Mouse (Mus musculus): ENCODE results near the gene Mindy1. TPM values are rescaled to one million over a fixed set of nuclear protein-coding genes. Genes with fewer than 3 reads are reported as not detected.

The Mindy1 gene
- polyA plus RNA-seq, 1 experiment from 2014 or later: 22.5 TPM

DNA sequence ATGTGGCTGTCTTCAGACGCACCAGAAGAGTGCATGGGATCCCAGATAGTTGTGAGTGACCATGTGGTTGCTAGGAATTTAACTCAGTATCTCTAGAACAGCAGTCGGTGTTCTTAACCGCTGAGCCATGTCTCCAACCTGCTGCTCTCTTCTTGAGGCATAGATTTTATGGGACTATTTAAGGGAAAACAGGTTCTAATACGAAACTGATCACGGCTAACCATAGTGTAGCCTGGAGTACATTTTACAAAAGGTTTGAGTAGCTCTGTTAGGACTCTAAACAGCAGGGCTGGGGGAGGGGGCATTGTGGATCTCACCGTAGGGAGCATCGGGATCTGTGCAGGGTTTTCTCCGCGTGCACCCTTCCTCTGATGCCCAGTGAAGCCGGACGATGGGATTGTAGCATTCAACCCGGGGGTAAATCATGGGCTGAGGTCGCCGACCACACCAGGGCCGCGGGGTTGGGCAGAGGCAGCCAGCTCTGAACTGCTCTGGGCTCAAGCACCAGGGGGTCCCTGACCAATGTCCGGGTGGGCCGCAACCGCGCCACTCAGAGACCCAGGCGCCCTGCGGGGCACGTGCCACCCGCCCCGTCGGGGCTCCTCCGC lies 33.4 kb downstream of the Mindy1 start, which contains the start of gene Cers2:
Gene Cers2 (plus strand): TSS at position 306 of the 608 bp plus-strand sequence.
- peak within 1 kb of the TSS; percentile 97 for H3K9ac ChIP-seq
- ATAC-seq: no peak
- no peaks in the 10 kb centered on the region for H3K27me3 ChIP-seq (replicated peaks)
- H3K27ac ChIP-seq: peak within 1 kb of the TSS; percentile 94
- H3K9me3 ChIP-seq (replicated peaks): no peaks in the 10 kb centered on the region
- H3K4me2 ChIP-seq: peak within 1 kb of the TSS; percentile 90
- peaks cover 18% of the 10 kb centered on the region for H3K36me3 ChIP-seq
- peaks cover 83% of the 10 kb centered on the region for H3K4me1 ChIP-seq
- H3K4me3 ChIP-seq: peak within 1 kb of the TSS; percentile 91
- 2% methylated on average over 27 of the region's 27 CpGs for WGBS (ENCODE audit: insufficient replicate concordance)

DNA sequence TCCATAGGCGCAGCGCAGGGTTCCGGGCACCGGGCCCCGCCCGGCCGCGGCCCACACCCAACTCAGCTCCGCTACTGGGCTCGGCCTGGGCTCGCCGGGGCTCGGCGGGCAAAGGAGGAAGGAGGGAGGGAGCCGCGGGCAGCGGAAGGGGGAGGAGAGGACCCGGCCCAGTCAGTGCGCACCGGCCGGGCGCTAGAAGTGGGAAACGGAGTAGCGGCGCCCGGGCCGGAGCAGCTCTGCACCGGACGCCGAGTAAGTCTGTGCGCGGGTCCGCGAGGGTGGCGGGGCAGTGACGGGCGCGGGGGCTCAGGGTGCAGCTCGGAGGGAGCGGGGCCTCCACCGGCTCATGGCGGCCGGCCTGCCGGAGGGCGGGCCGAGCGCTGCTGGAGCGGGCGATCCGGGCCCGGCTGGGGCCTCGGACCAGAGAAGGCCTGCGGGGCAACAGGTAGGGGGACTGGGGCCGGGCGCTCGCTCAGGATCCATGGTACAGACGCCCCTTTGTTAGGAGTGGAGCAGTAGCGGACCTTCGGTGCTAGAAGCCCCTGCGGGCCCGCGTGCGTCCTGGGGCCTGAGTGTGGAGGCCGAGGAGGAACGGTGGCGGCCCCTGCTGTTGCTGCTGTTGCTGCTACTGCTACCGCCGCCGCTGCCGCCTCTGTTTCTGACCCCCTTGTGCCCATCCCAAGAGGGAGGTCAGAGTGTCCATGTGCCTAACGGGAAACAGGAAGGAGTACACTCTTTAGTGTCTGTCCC lies 34.1 kb downstream of the Mindy1 start:
- Histone ChIP-seq H3K27me3 (replicated peaks) (no peaks in the 10 kb centered on the region), H3K9me3 (replicated peaks) (no peaks in the 10 kb centered on the region), H3K4me2 (peak overlapping the region; percentile 90), H3K27ac (peak overlapping the region; percentile 94), H3K4me1 (peaks cover 88% of the 10 kb centered on the region), H3K36me3 (peaks cover 25% of the 10 kb centered on the region), H3K9ac (peak overlapping the region; percentile 97), H3K4me3 (peak overlapping the region; percentile 91)
- ATAC-seq: peak; percentile 88
- under 1% methylated on average over 66 of the region's 71 CpGs for WGBS (ENCODE audit: insufficient replicate concordance)

DNA sequence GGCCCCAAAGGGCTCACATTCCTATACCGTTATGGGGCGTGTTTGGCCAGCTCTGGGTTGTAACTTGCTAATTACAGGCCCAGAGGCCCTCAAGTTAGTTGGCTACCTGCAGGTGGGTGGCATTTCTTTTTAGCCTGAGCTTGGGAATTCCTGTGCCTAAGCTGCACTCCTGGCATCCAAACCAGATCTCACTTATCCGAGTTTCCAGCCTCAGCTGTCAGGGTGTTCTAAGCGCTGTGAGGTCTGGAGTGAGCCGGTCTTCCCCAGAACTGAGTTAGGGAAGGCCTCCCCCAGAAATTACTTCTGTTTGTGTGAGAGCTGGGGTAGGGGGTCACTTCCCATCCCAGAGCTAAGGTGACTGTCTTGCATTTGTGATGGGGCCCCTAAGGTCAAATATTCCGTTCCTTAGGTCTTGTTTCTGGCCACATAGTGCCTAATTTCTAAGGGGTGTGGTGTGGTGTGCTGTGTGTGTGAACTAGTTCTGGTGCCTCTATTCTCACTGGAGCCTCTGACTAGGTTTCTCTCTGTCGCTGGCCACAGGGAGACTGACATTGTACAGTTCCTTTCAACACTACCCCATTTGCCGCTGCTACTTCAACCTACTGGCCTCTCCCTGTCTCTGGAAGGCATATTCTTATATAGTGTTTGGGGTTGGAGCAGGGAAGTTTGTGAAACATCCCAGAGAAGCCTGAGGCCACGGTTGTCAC lies 34.9 kb downstream of the Mindy1 start:
- peak overlapping the region; percentile 94 for H3K27ac ChIP-seq
- H3K9ac ChIP-seq: peak overlapping the region; percentile 97
- no peaks in the 10 kb centered on the region for H3K27me3 ChIP-seq (replicated peaks)
- H3K9me3 ChIP-seq (replicated peaks): no peaks in the 10 kb centered on the region
- H3K4me1 ChIP-seq: peaks cover 81% of the 10 kb centered on the region
- H3K4me3 ChIP-seq: peak overlapping the region; percentile 91
- peak overlapping the region; percentile 90 for H3K4me2 ChIP-seq
- ATAC-seq: no peak; the same call in 1 of the 2 replicates
- 4% methylated on average over 9 of the region's 9 CpGs for WGBS (ENCODE audit: insufficient replicate concordance)
- H3K36me3 ChIP-seq: peaks cover 32% of the 10 kb centered on the region

DNA sequence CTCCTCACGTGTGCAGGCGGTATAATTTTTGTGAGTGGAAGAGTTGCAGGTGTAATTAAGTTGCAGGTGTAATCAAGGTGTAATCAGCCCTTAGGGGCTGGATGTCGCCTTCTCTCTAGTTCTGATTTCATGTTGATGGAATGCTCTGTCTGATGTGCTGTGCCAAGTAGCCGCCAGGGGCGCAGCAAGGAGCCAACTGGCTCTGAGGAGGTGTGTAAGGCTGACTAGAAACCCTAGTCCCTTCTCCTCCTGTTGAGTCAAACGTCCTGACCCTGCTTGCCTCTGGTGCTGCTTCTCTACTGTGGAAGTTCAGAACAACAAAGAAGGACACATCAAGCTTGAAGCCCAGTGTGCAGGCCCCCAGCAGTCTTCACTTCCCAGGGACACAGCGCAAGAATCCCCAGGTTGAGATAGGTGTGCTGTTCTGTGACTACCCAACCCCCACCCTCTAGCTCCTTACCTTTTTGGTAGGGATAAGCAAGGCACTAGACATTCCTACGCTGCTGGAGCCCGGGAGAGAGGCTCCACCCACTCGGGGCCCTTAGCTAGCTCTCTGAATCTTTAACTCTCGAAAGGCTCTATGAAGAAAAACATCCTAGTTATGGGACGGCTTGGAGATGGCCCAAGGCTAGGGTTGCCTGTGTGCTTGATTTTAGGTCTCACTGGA lies 36.4 kb downstream of the Mindy1 start:
- peak overlapping the region; percentile 59 for H3K27ac ChIP-seq
- peaks cover 66% of the 10 kb centered on the region for H3K4me1 ChIP-seq
- H3K36me3 ChIP-seq: peaks cover 48% of the 10 kb centered on the region
- ATAC-seq: no peak
- 27% methylated on average over 12 of the region's 12 CpGs for WGBS (ENCODE audit: insufficient replicate concordance)
- peak overlapping the region; percentile 45 for H3K9ac ChIP-seq
- no peaks in the 10 kb centered on the region for H3K27me3 ChIP-seq (replicated peaks)
- H3K4me2 ChIP-seq: peak overlapping the region; percentile 90
- H3K9me3 ChIP-seq (replicated peaks): no peaks in the 10 kb centered on the region
- H3K4me3 ChIP-seq: peak overlapping the region; percentile 18

DNA sequence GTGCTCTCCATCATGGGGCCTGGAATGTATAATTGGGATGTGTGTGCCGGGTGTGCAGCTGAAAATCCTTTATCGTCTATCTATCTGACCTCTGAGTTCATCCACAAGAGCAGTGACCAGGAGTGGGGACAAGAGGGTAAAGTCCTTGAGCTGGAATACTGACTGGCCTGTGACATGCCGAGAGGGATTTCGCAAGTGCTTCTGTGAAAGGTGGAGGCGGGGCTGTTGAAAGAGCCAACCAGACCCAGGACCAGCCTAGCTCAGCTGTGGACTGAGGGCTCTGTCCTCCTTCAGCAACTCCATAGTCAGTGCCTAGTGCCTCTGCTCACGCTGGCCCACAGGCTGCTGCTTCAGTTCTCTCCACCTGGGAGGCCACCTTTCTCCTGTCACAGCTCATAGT lies 37.4 kb downstream of the Mindy1 start:
- peak overlapping the region; percentile 38 for H3K4me2 ChIP-seq
- H3K4me1 ChIP-seq: peaks cover 56% of the 10 kb centered on the region
- H3K9ac ChIP-seq: 0 out of 2 replicates have a peak overlapping the region, but pooled peaks have one; percentile 30
- no peaks in the 10 kb centered on the region for H3K27me3 ChIP-seq (replicated peaks)
- 56% methylated on average over 6 of the region's 6 CpGs for WGBS (ENCODE audit: insufficient replicate concordance)
- no peaks in the 10 kb centered on the region for H3K9me3 ChIP-seq (replicated peaks)
- peak overlapping the region; percentile 65 for H3K27ac ChIP-seq
- ATAC-seq: peak; percentile 5
- no peak overlapping the region for H3K4me3 ChIP-seq
- peaks cover 58% of the 10 kb centered on the region for H3K36me3 ChIP-seq

DNA sequence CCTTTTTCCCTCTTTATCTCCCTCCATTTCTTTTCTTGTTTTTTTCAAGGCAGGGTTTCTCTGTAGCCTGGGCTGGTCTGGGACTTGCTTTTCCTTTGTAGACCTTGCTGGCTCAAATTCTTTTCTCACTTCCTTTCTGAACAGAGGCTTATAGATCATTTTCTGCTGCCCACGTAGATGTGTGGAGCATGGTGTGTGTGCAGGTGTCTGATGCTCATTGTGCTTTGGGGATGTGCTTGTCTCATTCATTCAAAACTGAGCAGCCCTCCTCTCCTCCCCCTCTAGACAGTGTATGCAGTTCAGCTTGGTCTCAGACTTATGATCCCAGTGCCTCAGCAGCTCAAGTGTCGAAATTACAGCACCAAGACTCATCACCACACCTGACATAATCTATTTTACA lies 38.0 kb downstream of the Mindy1 start:
- Histone ChIP-seq H3K27me3 (replicated peaks) (no peaks in the 10 kb centered on the region), H3K36me3 (peaks cover 63% of the 10 kb centered on the region), H3K4me1 (peaks cover 50% of the 10 kb centered on the region), H3K9ac (0 out of 2 replicates have a peak overlapping the region, but pooled peaks have one; percentile 30), H3K9me3 (replicated peaks) (no peaks in the 10 kb centered on the region), H3K4me3 (no peak overlapping the region), H3K27ac (peak overlapping the region; percentile 65; the same call in 1 of the 2 replicates), H3K4me2 (peak overlapping the region; percentile 38)
- WGBS (ENCODE audit: insufficient replicate concordance): 63% methylated on average over 2 of the region's 2 CpGs
- no peak for ATAC-seq

DNA sequence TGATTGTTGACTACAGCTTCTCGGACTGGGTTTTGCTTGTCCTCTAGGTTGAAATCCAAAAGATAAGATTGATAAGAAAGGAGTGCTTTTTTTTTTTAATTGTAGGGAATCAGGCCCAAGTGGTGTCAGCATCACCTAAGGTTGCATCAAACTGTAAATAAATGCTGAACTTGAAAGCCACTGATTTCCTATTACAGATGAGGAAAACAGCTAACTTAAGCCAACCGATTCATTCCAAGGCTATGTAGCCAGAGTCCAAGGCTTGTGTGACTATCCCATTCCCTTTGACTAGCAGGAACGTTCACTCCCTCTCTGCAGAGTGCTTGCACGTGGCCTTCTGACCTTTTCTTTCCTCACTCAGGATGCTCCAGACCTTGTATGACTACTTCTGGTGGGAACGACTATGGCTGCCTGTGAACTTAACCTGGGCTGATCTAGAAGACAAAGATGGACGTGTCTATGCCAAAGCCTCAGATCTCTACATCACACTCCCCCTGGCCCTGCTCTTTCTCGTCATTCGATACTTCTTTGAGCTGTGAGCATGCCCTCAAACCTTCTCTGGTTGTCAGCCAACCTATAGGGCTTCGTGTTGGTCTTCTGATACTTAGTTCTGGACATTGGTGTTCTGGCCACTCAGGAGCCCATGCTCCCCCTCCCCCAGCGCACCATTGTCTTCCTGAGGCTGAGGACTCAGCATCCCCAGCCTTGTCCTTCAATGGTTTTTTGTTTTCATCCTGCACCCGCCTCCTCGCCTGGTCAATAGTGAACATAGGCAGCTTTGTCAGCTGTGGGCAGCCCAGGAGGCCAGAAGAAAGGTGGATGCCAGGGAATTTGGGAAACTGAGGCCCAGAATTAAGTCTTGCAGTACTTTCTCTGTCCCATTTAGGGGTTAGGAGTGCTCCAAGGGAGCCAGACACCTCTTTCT lies 38.8 kb downstream of the Mindy1 start:
- Histone ChIP-seq H3K36me3 (peaks cover 72% of the 10 kb centered on the region), H3K4me2 (no peak overlapping the region), H3K4me1 (peaks cover 43% of the 10 kb centered on the region), H3K27ac (no peak overlapping the region), H3K9ac (no peak overlapping the region), H3K9me3 (replicated peaks) (no peaks in the 10 kb centered on the region), H3K27me3 (replicated peaks) (no peaks in the 10 kb centered on the region), H3K4me3 (no peak overlapping the region)
- no peak for ATAC-seq
- WGBS (ENCODE audit: insufficient replicate concordance): 73% methylated on average over 12 of the region's 12 CpGs

DNA sequence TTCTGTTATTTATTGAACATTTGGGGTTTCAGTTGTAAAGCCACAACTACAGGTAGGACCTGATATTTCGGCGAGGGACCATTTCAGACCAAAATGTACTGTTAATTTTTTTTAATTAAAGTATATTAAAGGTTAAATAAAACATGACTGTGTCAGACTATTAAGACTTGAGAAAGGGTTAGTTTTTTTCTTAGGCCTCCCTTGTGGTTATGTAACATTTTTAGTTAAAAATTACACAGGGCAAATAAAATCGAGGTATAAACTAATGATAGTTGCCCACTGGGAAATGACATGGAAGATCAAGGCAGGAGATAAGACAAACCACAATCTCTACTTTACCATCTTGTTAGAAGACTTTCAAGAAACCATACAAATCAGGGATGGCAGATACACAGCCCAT lies 42.3 kb downstream of the Mindy1 start:
- H3K4me1 ChIP-seq: peaks cover 17% of the 10 kb centered on the region
- H3K9me3 ChIP-seq (replicated peaks): no peaks in the 10 kb centered on the region
- no peak for ATAC-seq
- H3K27ac ChIP-seq: no peak overlapping the region
- H3K27me3 ChIP-seq (replicated peaks): no peaks in the 10 kb centered on the region
- H3K4me3 ChIP-seq: no peak overlapping the region
- WGBS (ENCODE audit: insufficient replicate concordance): 69% methylated on average over 3 of the region's 3 CpGs
- H3K4me2 ChIP-seq: no peak overlapping the region
- no peak overlapping the region for H3K9ac ChIP-seq
- H3K36me3 ChIP-seq: peaks cover 99% of the 10 kb centered on the region

DNA sequence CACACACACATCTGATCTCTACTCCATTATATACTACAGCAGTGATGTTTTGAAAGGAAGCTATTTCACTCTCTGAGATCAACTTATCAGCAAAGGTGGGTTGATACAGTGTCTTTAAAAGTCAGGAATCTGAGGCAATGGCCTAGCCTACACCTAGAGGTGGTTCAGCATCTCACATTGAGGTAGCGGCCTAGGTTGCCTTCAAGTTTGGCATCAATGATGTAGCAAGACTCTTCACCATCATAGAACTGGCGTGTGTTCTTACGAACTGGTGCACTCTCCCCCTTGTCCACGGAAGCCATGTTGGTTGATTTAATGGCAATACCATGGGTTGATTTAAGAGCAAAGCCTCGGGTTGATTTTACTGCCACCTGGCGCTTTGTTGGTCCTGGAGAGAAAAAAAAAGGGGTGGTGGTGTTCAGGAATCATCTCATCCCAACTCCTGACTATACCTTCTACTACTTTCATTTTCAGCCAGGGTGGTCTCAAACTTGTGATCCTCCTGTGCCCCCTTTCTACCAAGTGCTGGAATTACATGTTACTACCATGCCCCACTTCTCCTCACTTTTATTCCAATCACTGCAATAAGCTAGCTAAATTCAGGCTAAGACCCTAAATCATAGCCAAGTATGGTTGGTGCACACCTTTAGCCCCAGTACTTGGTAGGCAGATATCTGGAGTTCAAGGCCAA lies 43.5 kb downstream of the Mindy1 start:
- Histone ChIP-seq H3K9me3 (replicated peaks) (no peaks in the 10 kb centered on the region), H3K27me3 (replicated peaks) (no peaks in the 10 kb centered on the region), H3K4me1 (peaks cover 6% of the 10 kb centered on the region; the same call in 1 of the 2 replicates), H3K36me3 (peaks cover 99% of the 10 kb centered on the region), H3K4me2 (no peak overlapping the region), H3K4me3 (no peak overlapping the region), H3K27ac (no peak overlapping the region), H3K9ac (no peak overlapping the region)
- ATAC-seq: no peak
- 82% methylated on average over 6 of the region's 6 CpGs for WGBS (ENCODE audit: insufficient replicate concordance)

DNA sequence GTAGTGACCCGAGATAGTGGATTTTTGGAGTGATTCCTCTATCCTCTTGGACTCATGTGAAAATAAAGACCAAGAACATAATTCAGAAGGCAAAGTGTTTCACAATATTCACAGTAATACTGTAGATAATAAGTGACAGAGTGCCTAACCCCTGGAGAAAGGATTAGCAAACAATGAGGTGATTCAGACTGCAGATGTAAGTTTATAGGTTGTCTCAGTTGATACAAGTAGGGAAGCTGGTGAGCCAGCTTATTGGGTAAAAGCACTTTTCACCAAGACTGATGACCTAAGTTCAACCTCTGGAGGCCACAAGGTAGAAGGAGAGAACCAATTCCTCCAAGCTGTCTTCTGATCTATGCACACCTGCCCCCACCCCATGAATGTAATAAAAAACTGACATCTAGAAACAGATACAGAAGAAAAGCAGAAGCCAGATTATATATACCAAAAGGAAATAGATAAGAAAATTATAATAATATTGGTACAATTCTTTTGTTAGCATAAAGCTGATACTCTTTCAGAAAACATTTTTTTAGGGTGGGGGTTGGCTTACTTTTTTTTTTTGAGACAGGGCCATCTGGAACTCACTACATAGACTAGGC lies 47.8 kb downstream of the Mindy1 start:
- Histone ChIP-seq H3K4me3 (no peak overlapping the region), H3K36me3 (peaks cover 96% of the 10 kb centered on the region), H3K27ac (no peak overlapping the region), H3K9ac (no peak overlapping the region), H3K4me1 (no peaks in the 10 kb centered on the region), H3K4me2 (no peak overlapping the region), H3K27me3 (replicated peaks) (no peaks in the 10 kb centered on the region), H3K9me3 (replicated peaks) (no peaks in the 10 kb centered on the region)
- WGBS (ENCODE audit: insufficient replicate concordance): 78% methylated on average over 1 of the region's 1 CpGs
- no peak for ATAC-seq

Data from liver, embryonic 12.5 days (tissue).